Mouse (Mus musculus) urinary bladder, postnatal 10 days (tissue): ENCODE results near the gene Mfn2.

ENCODE experiments used
- DNase-seq: peaks from one replicate; pipeline ENCODE4 v3.0.0; 2022; ENCODE audit warnings: low spot score

The Mfn2 gene

DNA sequence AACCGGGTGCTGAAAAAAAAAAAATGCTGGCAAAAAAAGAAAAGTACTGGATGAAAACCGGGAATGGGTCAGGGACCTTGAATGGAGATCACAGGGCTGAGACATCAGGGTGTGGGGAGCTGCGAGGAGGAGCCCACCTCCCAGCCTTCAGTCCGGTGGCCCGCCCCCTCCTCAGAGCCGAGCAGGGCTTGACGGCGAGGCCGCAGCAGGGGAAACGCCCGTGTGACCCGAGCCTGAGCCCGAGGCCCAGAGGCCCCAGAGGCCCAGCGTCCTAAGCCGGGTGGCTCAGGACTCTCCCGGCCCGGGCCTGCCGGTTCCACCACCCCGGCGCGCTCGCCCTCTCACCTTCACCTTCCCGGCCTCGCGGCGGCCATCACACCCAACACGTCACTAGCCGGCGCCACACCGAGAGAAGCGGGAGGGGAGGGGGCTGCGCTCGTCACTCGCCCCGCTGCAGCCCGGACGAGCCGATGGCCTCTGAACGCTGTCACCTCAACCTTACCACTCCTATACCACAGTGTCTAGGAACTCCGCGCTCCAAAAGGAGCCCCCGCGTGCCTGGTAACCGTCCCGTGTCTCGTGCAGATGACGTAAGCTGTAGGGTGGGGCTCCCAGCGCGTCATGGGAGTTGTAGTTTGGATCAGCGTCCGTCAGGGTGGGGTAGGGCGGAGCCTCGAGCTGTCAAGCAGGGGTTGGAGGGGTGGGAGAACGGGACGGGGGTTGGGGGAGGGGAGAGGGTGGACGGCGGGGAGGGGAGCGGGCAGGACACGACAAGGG is at the start of gene Mfn2:
TSS of gene Mfn2 (minus strand) at position 392 of the 777 bp plus-strand sequence.
- peak; percentile 57 for DNase-seq

DNA sequence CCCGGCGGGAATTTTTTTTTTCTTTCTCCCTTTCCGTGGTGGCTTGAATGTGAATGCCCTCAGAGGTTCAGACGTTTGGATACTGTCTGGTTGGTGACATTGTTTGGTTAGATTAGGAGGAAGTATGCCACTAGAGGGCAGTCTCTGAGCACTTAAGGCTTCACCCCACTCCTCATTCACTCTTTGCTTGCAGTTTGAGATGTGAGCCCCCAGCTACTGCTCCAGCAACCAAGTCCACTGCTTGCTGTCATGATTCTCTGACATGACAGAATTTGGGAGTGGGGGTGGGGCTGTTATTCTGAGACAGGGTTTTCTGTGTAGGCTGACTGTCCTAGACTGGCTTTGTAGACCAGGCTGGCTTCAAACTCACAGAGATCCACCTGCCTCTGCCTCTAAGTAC is 49.1 kb upstream of the Mfn2 start:
- DNase-seq = no peak

DNA sequence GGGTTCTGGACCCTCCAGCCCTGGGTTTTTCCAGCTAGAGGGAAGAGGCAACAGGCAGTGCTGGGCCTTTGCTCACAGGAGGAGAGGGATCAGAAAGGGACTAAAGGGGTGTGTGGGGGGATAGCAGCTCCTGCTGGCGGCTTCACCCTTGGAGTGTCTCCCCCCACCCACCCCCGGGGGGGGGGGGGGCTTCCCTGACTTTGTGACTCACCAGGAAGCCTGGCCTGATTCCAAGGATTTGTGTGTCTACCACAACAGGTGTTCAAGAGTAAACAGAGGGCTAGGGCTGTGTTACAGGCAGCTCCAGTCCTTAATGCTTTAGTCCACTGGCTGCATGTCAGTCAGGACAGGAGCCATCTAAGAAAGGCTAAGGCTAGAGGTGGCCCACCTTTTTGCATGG is 43.0 kb upstream of the Mfn2 start:
- DNase-seq = no peak

- DNase-seq = no peak
Observed at GRCm38 (mm10) chr4:147943005-147943404, 38.5 kb upstream of the Mfn2 start.

DNA sequence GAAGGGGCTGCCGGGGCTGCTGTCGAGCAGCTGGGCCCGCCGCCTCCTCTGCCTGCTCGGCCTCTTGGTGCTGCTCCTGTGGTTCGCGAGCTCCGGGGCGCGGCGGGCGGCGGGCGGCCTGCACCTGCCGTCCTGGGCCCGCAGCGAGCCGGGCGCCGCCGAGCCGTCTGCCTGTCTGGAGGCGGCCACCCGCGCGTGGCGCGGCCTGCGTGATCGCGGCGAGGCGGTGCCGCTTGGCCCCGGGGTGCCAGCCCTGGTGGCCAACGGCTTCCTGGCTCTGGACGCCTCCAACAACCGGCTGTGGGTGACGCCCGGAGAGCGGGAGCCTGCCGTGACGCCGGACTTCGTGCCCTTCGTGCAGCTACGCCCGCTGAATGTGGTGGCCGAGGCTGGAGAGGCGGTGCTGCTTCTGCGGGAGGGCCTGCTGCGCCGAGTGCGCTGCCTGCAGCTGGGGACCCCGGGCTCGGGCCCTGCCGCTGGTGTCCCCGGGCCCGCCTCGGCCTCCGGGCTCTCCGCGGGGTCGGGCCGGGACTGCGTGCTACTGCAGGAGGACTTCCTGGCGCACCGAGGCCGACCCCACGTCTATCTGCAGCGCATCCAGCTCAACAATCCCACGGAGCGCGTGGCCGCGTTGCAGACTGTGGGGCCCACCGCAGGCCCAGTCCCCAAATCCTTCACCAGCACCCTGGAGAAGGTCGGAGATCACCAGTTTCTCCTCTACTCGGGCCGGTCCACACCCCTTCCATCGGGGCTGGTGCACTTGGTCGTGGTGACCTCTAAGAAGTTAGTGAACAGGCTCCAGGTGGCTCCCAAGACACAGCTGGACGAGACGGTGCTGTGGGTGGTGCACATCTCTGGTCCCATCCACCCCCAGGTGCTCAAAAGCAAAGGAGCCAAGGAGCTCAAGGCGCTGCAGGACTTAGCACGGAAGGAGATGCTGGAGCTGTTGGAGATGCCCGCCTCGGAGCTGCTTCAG is 36.8 kb upstream of the Mfn2 start:
- DNase-seq = no peak

DNA sequence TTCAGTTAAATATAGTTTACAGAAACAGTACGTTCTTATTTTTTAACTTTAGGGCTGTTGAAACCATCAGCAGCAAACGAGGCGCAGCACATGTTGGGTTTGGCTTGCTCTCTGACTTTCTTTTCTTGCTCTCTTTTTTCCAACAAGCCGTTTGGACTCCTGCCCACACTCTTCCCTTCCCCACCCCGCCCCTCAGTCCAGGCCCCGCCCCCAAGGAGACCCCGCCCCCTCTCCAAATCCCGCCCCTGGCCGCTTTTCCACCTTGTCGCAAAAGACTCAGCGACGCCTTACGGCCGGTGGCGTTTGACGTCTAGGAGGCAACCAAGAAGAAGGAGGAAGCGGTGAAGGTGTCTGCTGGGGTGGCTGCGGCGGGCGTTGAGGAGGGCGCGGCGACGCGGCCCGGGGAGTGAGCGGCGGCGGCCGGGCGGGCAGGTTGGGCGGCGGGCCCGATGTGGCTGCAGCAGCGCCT is 36.1 kb upstream of the Mfn2 start, which contains the start of gene 2510039O18Rik:
TSS of gene 2510039O18Rik (plus strand) at position 320 of the 469 bp plus-strand sequence.
- peak; percentile 64 for DNase-seq

GRCm38 (mm10) chr4:147940111-147940510 is 35.6 kb upstream of the Mfn2 start:
- DNase-seq = no peak

DNA sequence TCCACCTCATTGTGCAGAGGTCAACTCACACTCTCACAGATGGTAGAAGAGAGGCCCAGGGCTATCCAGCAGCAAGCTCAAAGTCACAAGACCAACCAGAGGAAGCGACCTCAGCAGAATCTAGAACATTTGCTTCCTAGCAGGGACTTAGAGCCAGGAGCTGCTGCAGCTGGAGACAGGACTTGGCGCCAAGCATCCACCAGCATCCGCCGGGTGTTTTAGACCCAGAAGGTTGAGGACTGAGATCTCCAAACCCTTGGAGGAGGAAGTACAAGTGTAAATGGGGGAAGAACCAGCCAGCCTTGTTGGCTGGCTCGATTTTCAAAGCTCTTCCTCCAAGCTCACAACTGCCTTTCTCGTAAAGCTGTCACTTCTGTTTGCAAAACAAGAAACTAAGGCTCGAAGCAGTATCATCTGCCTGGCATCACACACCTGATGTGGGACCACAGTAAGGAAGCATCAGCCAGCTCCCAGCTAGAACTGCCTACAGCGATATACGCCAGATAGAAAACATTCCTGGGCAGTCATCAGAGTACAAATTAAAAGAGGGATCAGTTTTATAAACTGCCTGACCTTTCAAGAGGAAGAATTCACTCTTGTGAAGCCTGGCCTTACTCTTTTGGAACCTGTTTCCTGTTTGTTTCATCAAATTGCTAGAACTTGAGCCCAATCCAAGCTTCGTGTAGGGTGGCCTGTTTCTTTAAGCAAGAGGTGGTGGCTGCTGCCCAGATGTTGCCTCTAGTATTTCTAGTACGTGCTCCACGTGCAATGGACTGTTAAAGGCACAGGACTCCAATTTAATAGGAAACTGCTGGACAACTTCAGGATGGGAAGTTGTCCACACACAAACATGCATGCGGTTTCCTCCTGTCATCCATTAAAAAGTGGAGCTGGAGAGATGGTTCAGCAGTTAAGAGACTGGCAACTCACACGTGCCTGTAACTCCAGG is 33.9 kb upstream of the Mfn2 start:
- DNase-seq = no peak

DNA sequence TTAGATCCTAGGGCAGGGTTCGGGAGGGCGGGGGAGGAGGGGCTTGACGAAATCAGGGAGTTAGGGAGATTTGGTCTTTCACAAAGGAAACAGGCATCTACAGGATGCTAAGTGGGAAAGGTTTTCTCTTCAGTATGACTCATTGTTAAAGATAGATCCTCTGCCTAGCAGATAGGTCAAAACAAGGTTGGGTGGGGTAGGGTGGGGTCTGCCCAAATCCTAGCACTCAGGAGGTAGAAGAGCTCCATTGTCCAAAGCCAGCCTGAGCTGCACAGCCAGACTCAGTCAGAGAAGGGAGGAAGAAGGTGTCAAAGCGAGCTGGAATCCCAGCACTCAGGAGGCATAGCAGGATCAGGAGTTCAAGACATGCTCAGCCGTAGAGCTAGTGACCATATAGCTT is 33.0 kb upstream of the Mfn2 start:
- DNase-seq = no peak

DNA sequence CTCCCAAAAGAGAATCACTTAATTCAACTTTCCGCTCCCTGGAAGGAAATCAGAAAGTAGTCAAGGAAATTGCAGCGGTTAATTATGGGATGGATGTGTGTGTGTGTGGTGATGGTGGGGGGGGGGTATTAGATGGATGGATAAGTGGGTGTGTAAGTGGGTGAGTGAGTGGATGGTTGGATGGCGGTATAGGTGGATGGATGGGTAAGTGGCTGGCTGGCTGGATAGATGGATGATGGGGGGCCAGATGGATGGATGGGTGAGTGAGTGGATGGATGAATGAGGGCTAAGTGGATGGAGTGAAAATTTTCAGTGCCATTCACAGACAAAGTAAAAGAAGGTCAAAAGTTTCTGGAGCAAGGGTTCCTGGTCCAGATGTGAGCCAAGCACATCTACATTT is 32.5 kb upstream of the Mfn2 start:
- no peak for DNase-seq

- DNase-seq = no peak
Observed at GRCm38 (mm10) chr4:147936331-147936954, 31.9 kb upstream of the Mfn2 start, which contains the start of gene Plod1. Plod1 (minus strand) TSS chr4:147936767.

DNA sequence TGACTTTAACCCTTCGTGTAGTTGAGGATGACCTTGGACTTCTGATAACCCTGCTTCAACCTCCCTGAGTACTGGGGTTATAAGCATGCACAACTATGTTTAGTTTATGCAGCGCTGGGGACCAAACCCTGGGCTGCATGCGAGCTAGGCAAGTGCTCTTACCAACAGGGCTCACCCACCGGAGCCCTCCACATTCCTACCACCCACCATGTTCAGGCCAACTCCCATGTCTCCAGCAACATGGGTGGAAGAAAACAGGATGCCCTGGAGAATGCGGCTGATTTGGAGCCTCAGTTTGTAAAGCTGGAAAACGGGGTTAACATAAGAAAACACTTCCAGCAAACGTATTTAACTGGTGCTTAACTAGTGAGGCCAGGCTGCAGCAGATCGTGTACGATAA is 31.4 kb upstream of the Mfn2 start:
- DNase-seq = no peak

DNA sequence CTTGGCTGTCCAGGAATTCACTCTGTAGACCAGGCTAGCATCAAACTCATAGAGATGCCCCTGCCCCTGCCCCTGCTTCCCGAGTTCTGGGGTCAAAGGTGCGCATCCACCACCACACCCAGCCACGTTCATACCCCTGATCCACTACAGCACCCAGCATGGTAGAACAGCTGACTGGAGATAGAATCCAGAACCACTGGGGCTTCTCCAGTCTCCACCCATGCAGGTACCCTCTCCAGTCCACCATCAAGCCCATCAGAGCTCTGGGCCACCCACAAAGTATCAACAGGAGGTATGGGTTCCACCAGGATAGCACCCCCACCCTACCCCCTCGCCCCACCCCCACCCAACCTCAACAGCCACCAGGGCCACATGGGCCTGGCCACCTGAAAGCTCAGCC is 30.1 kb upstream of the Mfn2 start:
- DNase-seq = no peak

GRCm38 (mm10) chr4:147934134-147934533 is 29.6 kb upstream of the Mfn2 start:
- DNase-seq = no peak

DNA sequence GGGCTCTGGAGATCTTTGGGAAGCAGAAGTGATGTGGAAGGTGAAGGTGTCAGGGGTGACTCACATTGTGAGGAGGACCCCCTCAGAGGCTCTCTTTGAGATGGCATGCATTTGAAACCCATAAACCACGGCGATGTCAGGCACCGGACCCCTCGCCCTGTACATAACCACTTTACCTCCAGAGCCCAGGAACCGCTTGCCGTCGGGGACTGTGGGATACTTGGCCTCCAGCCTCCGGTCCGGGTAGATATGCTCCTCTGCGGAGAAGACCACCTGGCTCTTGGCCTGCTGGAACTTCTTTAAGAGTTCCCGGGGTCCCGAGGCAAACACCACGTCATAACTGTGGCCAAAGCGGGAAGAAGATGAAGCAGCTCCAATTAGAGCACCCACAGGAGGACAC is 26.4 kb upstream of the Mfn2 start:
- no peak for DNase-seq

- DNase-seq = no peak
Observed at GRCm38 (mm10) chr4:147928540-147928939, 24.0 kb upstream of the Mfn2 start.

- DNase-seq = no peak
Observed at GRCm38 (mm10) chr4:147928136-147928535, 23.6 kb upstream of the Mfn2 start.

DNA sequence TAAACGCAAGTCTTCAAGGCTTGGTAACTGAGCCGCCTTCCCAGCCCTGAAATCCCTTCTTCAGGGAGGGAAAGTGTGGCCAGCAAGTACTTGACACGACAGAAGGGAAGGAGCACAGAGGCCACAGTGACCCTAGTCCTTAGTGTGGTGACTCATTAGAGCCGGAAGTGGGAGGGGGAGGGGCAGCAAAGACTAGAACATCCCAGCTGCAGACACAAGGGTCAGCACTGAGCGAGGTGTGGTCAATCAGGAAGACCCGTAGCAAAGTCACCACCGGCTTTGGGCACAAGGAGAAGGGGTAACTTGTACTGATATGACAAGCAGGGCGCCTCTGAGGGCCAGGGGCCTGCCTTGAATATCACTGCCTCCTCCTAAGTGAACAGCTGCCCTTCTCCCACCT is 23.2 kb upstream of the Mfn2 start:
- DNase-seq = no peak

DNA sequence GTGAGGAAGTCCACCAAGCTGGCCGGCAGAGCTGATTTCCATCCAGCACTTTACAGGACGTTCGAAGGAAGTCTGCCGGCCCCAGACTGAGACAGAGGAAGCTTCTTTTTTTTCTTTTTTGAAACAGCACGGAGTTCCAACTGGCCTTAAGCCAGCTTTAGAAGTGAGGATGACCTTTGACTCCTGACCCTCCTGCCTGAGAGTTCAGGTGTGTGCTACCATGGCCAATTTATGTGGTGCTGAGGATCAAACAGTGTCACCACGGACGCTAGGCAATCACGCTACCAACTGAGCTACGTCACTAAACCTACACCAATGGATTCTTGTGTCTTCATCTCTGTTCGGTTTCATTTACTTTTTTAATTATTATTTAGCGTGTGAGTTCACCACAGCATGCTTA is 17.8 kb upstream of the Mfn2 start:
- DNase-seq = no peak

GRCm38 (mm10) chr4:147920973-147921372 is 16.5 kb upstream of the Mfn2 start:
- no peak for DNase-seq

- no peak for DNase-seq
Observed at GRCm38 (mm10) chr4:147918459-147919121, 14.1 kb upstream of the Mfn2 start.
